Mouse (Mus musculus): ENCODE data around the gene Supt6. TPM values are rescaled to one million over a fixed set of nuclear protein-coding genes. Genes with fewer than 3 reads are reported as not detected.

The Supt6 gene
- total and polyA plus RNA-seq, 3 experiments, result 30.4 to 99.9 (median 65.5) TPM

GRCm38 (mm10) chr11:78161169-78161568, 84.6 kb downstream of the Supt6 start:
- H3K27me3 ChIP-seq (replicated peaks), result no peaks in the 10 kb centered on the region
- peaks cover 24 to 51% of the 10 kb centered on the region in 2 experiments for H3K4me1 ChIP-seq (ENCODE audit: control insufficient read depth in 1 of 2, insufficient read depth in 2 of 2)
- dilution Hi-C loops (cut with MboI; ENCODE audit: extremely low pct_ligation_motif_present, extremely low pct_unique_long_range_greater_than_20kb, low sequenced_read_pairs), result no loop called here
- no peak overlapping the region for H3K9ac ChIP-seq (ENCODE audit: insufficient read depth, low read depth)
- no peak for DNase-seq (ENCODE audit: extremely low read depth)
- H3K4me3 ChIP-seq (replicated peaks in 1 of 3; ENCODE audit: low read depth in 2 of 3, low read length in 2 of 3, poor library complexity in 1 of 3), result no peak overlapping the region
- peaks cover 53 to 64% of the 10 kb centered on the region in 2 experiments for H3K36me3 ChIP-seq (replicated peaks in 1 of 2; ENCODE audit: control insufficient read depth in 1 of 2, insufficient read depth in 1 of 2, low read length in 1 of 2)
- H3K27ac ChIP-seq (ENCODE audit: insufficient read depth, low read depth), result peak overlapping the region; percentile 10; the same call in 1 of the 2 replicates
- no peaks in the 10 kb centered on the region for H3K9me3 ChIP-seq (replicated peaks; ENCODE audit: low read length)
- peaks cover 33% of the 10 kb centered on the region for H3K79me2 ChIP-seq (replicated peaks; ENCODE audit: control insufficient read depth, extremely low read depth, insufficient read depth, poor library complexity, severe bottlenecking)
- H3K4me2 ChIP-seq (ENCODE audit: insufficient read depth, low read depth, poor library complexity, severe bottlenecking), result no peak overlapping the region
- TF ChIP-seq TBP (conservative IDR thresholded peaks at IDR 0.05; ENCODE audit: low read depth, low read length), result no peak
- TF ChIP-seq E2F4 (IDR thresholded peaks at IDR 0.05; ENCODE audit: insufficient replicate concordance, low read depth, low read length), result no peak
- TF ChIP-seq TCF12 (IDR thresholded peaks at IDR 0.05; ENCODE audit: low read depth, low read length), result no peak
- no peak for TF ChIP-seq USF2 (conservative IDR thresholded peaks at IDR 0.05; ENCODE audit: low read depth, low read length)
- no peak for TF ChIP-seq JUN (IDR thresholded peaks at IDR 0.05; ENCODE audit: insufficient read depth, low read depth, low read length)
- no peak for TF ChIP-seq HCFC1 (IDR thresholded peaks at IDR 0.05; ENCODE audit: low read depth, low read length)
- TF ChIP-seq MAFK (IDR thresholded peaks at IDR 0.05; ENCODE audit: insufficient replicate concordance, low read length), result no peak
- no peak for TF ChIP-seq USF1 (IDR thresholded peaks at IDR 0.05; ENCODE audit: low read depth, low read length)
- TF ChIP-seq CHD1 (IDR thresholded peaks at IDR 0.05; ENCODE audit: low read depth, low read length), result no peak
- TF ChIP-seq POLR2AphosphoS2 (IDR thresholded peaks at IDR 0.05; ENCODE audit: low read depth, low read length), result no peak
- no peak for TF ChIP-seq MAX (IDR thresholded peaks at IDR 0.05; ENCODE audit: low read length)
- TF ChIP-seq RCOR1 (conservative IDR thresholded peaks at IDR 0.05; ENCODE audit: low read depth, low read length), result no peak
- no peak for TF ChIP-seq NRF1 (IDR thresholded peaks at IDR 0.05; ENCODE audit: low read depth, low read length)
- no peak for TF ChIP-seq PAX5 (IDR thresholded peaks at IDR 0.05; ENCODE audit: low read length)
- TF ChIP-seq NELFE (IDR thresholded peaks at IDR 0.05; ENCODE audit: low read depth, low read length), result no peak
- no peak for TF ChIP-seq ZC3H11A (IDR thresholded peaks at IDR 0.05; ENCODE audit: low read depth, low read length)
- in situ Hi-C loops (cut with MboI; ENCODE audit: low pct_ligation_motif_present, low pct_unique_long_range_greater_than_20kb, low sequenced_read_pairs), result no loop called here

- no peak overlapping the region for H3K4me2 ChIP-seq (ENCODE audit: insufficient read depth, low read depth, poor library complexity, severe bottlenecking)
- no peak for DNase-seq (ENCODE audit: extremely low read depth)
- TF ChIP-seq USF2 (conservative IDR thresholded peaks at IDR 0.05; ENCODE audit: low read depth, low read length) (no peak), ELF1 (IDR thresholded peaks at IDR 0.05; ENCODE audit: low read depth, low read length) (no peak)
- H3K9me3 ChIP-seq (replicated peaks; ENCODE audit: low read length), result no peaks in the 10 kb centered on the region
- H3K27me3 ChIP-seq (replicated peaks), result no peaks in the 10 kb centered on the region
- no peak overlapping the region for H3K9ac ChIP-seq (ENCODE audit: insufficient read depth, low read depth)
- in situ Hi-C loops (cut with MboI; ENCODE audit: low pct_ligation_motif_present, low pct_unique_long_range_greater_than_20kb, low sequenced_read_pairs), result no loop called here
- H3K36me3 ChIP-seq (replicated peaks in 1 of 2; ENCODE audit: control insufficient read depth in 1 of 2, insufficient read depth in 1 of 2, low read length in 1 of 2), result peaks cover 56 to 69% of the 10 kb centered on the region in 2 experiments
- peaks cover 21 to 46% of the 10 kb centered on the region in 2 experiments for H3K4me1 ChIP-seq (ENCODE audit: control insufficient read depth in 1 of 2, insufficient read depth in 2 of 2)
- no peak overlapping the region for H3K4me3 ChIP-seq (replicated peaks in 1 of 3; ENCODE audit: low read depth in 2 of 3, low read length in 2 of 3, poor library complexity in 1 of 3)
- dilution Hi-C loops (cut with MboI; ENCODE audit: extremely low pct_ligation_motif_present, extremely low pct_unique_long_range_greater_than_20kb, low sequenced_read_pairs), result no loop called here
- peaks cover 33% of the 10 kb centered on the region for H3K79me2 ChIP-seq (replicated peaks; ENCODE audit: control insufficient read depth, extremely low read depth, insufficient read depth, poor library complexity, severe bottlenecking)
- no peak overlapping the region for H3K27ac ChIP-seq (ENCODE audit: insufficient read depth, low read depth)
These were observed 85.1 kb downstream of the Supt6 start for GRCm38 (mm10) chr11:78160675-78161074.

Data from CH12.LX (cell line).